Mouse (Mus musculus) telencephalon, adult 2 months (tissue): ENCODE measurements at regions not wholly inside any gene's neighbourhood (a gene's known extent, or its start where the extent isn't known, plus 50 kb on each side); places are given as distances from the start of the nearest gene placed in this dataset.

Source experiments
- DNase-seq: peaks from one replicate; pipeline ENCODE4 v3.0.0-alpha.2; 2011; ENCODE audit warnings: low read depth, low spot score

DNA sequence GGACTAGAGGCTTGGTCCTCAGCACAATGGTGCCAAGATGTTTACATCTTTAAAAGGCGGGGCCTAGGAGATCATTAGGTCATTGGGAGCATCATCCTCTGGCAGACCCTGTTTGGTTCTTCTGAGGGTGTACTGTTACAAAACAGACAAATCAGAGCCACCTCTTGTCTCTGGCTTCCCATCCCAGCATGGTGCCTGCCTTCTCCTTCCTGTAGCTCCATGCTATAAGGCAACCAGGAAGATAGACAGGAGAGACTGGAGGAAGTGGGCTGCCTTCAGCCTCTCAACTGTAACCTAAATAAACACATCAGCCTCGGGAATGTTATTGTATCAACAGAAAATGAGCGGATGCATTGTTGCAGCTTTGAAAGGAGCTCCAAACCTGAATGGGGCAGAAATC is 529.8 kb upstream of the Gm765 start:
- no peak for DNase-seq

DNA sequence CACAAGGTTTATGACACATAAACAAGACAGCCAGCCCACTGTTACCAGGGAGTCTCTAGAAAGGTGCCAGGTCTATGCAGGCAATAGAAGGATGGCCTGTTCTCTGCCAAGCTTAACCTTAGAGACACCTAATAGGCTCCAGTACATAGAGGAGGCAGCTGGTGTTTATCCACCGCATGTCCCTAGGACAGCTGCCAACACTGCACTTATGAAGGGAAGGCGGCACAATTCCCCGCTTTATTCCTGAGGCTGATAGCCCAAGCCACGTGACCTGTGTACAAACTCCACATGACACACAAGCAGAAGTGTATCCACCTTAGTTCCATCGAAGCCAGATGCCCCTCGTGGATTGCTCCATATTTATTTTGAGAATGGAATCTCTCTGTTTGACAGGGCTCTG is 527.2 kb upstream of the Gm765 start:
- DNase-seq, result no peak

DNA sequence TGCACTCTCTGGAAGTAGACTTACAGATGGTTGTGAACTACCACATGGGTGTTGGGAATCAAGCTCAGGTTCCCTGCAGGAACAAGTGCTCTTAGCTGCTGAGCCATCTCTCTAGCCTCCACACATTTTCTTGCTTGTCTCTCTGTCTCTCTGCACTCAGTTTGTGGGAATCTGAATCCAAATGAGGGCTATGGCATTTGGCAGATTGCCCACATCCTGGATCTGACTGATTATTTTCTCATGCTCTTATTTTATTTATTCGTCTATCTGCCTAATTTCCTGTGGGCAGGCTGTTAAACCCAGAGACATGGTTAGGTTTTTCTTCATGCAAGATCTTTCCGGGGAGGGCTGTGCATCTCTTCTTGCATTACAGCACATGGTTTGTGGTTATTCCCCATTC is 521.8 kb upstream of the Gm765 start:
- no peak for DNase-seq

DNA sequence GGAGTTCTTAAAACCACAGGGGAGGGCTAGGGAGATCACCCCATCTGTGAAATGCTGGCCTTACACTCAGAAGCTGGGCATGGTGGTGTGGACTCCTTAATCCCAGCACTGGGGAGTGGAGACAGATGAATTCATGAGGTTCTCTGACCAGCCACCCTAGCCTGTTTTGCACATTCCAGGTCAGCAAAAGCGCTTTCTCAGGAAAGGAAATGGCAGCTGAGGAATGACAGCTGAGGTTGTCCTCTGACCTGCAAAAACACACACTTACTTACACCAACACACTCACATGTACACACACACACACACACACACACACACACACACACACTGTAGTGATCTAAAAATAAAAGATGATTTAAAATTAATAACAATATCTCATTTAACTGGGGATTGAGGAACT is 513.4 kb upstream of the Gm765 start:
- DNase-seq, result no peak

DNA sequence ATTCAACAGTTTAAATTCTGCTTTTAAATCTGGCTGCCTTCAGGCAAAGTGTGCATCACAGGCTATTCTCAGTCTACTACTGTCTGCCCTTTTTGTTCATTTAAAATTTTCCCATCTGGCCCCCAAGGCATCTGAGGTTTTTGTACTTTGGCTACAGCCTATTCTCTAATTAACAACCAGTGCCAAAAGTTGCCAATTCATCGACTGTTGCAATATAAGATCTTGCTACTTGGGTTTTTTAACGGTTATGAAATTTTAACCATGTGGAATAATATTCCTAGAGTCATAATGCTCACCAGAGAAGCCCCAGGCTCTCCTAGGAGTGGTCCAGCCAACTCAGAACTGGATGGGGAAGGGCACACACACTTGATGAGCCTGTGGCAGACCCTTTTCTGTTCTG is 508.4 kb upstream of the Gm765 start:
- DNase-seq, result no peak

DNA sequence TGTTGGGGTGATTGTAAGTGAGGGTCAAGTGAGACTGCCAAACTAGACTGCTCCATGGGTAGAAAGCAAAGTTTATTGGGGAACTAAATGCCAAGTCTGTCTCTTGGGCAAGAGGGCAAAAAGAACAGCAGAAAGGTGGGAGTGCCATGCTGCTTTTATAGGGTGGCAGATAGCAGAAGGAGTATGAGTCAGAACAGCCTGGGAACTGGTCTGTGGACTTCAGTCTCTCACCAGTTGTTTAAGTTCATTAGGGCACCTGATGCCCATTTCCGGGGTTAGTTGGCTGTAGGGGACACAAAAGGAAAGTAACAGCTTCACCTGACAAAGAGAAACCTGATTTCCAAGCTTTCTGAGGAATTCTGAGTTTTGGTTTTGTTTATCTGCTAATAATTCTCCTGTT is 506.3 kb upstream of the Gm765 start:
- no peak for DNase-seq

DNA sequence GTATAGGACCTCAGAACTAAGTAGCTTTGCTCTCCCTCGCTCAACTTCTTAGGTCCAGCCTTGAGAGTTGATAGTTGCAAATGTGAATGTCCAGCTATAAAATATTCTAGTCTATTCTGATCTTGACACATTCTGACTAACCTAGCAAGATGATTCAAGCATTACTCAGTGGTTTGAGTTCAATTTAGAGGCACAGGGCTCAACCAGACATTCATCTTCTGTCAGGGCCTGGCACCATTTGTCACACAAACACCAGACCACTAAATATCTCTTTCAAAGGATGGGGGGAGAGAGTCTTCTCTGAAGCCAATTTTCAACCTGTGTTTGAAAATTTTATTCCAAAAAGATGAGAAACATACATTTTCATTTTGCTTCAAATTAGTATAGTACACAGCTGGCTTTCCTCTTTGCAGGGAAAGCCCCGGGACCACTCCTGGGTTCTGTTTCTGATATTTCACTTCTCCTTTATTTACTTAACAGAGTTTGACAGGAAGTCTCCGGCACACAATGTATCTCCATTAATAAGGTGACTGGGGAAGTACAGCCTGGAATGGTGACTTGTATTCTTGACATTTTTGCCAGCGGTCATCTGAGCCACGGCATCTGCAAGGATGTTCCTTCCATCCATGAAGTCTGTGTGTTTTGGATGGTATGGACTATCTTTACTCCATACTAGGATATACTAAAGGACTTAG is 503.6 kb upstream of the Gm765 start:
- no peak for DNase-seq

DNA sequence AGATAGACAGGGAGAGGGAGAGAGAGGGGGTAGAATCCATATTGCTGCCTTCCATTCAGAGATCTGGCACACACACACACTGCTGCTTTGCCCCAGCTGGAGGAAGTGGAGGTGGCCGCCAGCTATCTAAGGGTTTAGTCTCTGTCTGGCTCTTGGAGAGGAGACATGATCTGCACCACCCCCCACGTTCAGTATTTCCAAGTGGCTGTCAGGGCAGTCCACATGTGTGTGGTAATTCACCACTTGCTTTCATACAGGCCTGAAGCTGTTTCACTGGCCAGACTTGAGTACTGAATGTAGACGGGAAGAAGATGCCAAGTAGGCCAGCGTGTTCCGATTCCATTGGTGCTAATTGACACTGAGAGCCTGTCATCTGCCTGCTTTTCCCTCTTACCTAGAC is 501.0 kb upstream of the Gm765 start:
- no peak for DNase-seq

DNA sequence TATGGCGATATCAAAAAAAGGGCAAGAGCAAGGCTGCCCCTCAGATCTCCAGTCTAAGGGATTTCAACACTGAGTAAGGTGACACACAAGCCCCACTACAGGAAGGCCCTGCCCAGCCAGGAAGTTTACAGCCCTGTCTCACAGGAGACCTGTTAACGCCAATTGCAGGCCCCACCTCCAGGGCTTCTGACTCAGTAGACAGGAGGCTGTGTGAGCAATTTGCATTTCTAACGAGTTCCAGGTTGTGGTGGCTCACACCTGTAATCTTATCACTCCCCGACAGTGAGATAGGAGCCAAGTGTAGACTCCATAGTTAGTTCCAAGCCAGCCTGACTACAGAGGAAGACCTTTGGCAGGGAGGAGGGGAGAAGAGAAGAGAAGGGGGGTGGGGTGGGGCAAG is 500.4 kb upstream of the Gm765 start:
- DNase-seq, result no peak

DNA sequence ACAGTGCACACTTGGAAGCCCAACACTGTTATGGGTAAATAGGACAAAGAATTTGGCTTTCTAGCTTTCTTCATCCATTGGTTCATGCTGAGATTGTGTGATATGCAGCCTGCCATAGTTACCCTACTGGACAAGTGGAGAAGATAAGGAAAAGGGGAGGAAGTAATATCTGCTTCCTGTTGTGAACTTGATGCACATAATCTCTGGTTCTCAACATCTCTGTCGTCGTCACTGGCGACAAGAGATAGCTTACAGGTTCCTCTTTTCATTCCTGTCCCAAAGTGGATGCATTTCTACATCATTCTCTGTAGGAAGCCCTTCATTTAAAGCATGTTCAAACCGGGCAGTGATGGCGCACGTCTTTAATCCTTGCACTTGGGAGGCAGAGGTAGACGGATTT is 491.4 kb upstream of the Gm765 start:
- no peak for DNase-seq

DNA sequence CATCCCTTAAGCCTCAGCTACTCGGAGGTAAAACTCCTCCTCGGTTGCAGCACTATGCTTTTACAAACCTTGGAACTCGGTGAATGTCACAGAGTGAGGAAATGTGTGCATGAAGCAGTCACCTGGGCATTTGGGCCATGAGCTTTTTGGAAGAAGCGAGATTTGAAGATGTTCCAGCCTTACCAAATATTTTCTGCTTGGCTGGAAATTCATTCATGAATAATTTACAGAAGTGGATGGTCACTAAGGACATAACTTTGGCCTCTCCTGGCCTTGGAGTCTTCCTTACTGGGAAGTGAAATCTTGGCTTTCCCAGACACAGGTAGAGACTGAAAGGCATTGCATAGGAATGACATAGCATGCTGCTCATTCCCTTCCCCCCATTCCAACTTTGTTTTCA is 487.6 kb upstream of the Gm765 start:
- no peak for DNase-seq

DNA sequence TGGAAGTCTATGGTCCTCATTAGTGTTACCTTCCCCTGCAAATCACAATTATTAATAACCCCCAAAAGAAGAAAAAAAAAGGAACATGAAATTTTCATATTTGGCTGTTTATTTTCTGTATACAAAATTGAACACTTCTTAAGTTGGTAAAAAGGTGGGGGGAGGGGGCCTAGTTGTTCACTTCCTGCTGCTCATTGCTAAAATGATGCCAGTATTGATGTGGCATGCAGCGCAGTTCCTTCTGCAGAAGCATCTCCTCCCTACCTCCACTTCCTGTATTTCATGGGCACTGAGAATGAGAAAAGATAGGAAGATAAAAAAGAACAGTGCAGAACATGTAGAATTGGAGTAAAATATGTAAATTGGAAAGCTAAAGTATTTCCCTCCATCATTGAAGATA is 465.5 kb upstream of the Gm765 start:
- no peak for DNase-seq

DNA sequence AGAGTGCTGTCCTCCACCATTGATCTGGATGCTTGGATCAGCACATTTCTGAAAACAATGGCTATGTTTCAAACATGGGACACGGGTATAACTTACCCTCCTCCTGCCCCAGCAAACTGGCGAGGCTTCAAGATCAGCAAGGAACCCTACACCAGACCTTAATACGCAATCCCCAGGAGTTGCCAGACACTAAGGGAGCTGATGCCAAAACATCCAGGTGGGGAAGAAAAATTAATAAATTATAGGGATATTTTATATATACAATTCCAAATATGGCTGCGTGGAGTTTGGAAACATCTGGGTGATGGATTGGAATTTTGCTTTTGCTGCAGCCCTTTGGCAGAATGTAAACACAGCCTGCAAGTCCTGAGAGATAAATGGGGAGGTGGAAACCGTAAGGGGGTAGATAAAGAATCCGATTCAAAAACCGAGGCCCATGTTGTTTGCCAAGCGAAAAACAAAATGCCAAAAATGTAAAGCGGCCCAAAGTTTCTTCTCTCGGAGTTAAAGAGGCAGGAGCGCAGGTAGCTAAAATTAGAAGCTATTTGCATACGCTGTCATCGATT is 460.9 kb upstream of the Gm765 start:
- no peak for DNase-seq

DNA sequence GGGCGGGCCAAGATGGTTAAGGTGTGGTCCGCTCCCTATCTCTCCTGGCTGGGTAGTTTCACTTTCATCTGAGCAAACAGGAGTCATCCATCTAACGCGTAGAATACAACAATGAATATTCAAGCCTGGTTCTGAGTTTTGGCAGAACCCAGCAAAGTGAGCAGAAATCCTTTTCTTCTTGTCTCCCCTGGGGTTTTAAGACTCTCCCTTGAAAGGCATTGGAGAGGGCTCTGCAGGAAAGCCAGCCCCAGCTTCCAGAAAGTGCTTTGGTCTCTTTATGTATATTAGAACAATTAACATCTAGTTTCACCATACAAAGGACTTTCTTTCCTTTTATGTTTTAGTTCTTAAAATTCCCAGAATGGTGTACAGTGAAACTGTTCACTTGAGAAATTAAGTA is 458.5 kb upstream of the Gm765 start:
- no peak for DNase-seq

DNA sequence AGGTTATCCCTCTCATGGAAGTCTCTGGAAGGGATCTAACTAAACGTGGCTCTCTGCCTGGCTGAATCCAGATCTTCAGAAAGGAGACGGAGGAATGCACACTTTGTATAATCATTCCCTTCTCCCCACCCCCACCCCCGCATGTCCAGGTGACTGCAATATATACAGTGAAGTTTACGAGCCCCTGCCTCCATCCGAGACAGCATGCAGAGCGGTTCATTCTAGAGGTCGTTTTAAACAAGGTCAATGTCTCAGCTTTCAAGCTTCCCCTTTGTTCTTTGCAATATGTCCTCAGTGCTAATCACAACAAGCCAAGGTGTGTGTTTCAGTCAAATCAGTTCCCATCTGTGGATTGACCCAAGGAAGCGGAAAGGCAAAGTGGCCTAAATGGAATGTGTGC is 457.5 kb upstream of the Gm765 start:
- no peak for DNase-seq

DNA sequence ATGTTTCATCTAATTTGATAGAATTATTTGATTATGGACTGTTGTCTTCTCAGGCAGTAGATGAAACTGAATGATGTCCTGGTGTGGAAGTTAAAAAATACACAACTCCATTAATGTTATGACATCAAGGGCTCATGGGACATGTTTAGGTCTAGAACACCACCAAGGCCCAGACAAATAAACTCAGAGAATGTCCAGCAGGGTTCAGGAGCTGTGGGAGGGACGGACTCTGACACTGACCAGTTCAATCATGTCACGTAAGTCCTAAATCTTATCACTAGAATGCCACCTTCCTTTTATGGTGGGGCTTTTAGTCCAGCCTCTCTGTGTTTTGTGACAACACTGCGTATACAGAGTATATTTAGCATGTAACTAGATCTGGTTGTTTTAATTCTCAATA is 455.2 kb upstream of the Gm765 start:
- DNase-seq, result no peak

DNA sequence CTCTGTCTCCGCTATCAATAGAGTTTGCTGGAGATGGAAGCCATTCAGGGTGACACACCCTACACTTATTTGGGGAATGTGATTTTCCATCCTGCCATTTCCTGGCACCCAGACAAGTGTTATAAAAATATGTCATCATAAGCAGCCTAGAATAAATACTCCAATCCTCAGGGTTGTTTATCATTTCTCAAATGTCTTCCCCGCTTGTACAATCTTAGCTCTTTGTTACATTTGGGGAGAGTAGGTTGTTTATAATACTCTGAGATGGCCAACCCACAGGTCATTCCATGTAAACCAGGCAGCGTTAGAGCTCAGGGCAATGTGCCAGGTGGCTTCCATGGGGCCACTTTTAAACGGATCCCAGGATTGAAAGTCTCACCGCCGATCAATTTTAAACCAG is 454.8 kb upstream of the Gm765 start:
- peak; percentile 13 for DNase-seq

DNA sequence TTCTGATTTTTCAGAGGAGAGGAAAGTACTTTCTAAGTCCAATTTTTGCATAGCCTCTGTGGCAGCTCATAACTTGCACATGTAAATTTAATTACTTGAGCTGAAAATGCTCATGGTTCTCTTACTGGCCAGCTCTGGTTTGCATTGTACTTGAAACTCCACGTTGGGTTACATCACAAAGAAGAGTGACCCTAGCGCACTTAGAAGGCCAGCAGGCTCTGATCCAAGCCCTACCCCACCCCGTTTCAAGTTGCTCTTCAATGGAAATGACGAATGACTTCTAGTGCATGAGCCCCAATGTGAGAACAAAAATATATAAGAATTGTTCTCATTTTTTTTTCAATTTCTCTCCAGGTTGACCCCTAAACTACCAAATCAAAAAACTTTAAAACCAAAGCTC is 454.1 kb upstream of the Gm765 start:
- DNase-seq, result no peak

DNA sequence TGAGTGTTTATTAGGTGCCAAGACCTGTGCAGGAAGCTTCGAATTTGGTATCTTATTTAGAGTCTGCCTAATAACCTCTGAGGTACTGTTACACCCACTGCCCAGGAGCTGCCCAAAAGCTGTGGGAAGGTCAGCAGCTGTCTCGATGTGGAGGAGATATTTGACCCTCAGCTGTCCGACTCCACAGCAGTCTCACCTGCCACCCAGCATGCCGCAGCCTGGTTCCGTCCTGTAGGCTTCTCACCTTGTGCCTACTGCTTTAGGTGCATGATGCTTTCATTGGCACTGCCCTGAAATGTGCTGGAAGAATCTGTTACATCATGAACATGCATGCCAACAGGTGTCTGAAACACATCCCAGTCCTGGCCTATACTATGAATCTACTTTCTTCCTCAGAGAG is 444.9 kb upstream of the Gm765 start:
- no peak for DNase-seq

DNA sequence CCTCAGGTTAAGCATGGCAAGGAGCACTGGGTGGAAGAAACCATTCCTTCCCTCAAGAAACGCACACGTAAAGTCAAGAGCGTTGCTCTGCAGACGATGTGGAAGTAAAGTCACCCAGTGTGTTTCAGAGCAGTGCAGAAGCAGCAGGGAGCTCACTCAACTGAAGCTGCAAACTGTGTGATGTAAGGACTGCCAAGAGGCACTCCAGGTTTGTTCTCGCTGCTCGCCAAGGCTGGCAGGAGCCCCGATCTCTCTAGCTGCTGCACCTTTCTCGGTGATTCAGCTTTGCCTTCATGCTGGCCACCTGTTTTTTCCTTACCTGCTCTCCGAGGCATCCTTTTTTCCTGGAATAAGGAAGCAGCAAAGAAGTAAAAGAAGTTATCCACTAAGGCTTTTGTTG is 439.5 kb upstream of the Gm765 start:
- no peak for DNase-seq

DNA sequence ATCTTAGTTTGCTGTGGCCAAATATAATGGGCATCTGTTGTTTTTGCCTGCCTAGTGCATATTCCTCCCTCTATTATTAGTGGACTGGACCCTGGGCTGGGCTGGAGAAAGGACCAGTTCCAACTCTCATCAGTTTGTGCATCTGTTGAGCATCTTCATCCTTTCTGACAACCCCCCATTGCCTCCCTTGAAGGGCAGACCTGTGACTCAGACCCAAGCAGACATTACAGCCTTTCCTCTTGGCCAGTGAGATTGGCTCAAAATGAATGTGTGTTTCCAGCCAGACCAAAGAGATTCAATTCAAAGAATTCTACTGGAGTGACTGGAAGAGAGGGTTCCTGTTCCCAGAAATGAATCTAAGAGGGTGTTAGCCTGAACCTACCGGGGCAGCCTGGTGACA is 433.2 kb upstream of the Gm765 start:
- no peak for DNase-seq

DNA sequence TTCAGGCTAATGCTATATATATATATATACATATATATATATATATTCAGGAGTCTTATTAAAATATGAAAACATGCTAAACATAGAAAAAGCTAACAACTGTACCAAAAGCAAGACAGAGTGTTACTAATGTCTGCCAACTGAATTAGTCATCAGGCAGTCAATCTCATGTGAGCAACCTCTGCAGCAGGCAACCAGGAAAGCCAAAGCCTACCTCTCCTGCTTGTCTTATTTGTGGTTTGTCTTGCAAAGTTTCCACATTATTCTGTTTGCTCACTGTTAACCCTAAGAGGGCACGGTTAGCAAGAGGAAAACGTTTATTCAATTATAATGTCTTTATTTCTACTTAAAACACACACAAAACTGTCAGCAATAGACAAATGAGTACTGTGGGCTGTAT is 427.4 kb upstream of the Gm765 start:
- peak; percentile 34 for DNase-seq

DNA sequence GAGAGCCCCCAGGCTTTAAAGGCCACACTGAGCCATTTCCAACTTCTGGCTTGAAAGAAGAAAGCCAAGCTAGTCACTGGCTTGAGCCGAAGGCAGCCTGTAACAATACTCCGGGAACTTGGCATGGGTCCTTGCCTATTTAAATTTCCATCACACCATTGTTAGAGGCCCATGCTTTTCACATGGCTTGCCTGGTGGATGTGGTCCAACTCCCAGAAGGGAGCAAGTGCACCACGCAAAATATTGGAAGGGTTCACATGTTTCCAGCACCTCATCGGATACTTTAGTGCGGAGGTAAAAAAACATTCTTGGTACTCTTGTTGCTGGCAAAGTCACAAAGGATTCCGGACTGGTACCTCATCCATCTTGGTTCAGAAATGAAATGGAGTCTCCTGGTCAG is 426.8 kb upstream of the Gm765 start:
- DNase-seq, result no peak

DNA sequence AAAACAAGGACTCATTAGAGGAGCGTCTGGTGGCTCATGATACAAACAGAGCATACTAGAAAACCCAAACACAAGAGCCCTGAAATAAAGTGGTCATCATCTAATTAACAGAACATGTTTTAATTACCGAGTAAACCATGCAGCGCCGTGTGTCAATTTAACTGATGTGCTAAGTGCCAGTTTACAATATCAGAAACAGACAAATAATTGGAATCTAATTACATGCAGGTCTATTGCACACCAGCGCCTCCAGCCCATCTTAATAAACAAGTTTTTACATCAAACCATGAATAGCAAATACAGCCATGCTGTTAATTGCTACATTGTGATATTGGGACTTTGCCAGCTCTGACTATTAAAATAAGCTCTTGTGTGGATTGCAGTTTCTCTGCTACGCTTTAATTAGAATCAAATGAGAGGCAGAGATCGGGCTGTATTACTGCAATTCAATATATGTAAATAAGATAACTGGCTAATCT is 425.3 kb upstream of the Gm765 start:
- peak; percentile 44 for DNase-seq
